Mouse (Mus musculus) adrenal gland, adult 10 weeks (tissue): ENCODE data around the gene Atp6v1f. TPM values are rescaled to one million over a fixed set of nuclear protein-coding genes. Genes with fewer than 3 reads are reported as not detected.

ENCODE experiments used
- polyA plus RNA-seq: library from polyadenylated mRNA; stranded (reverse); fragments of 350-450 nt; fragmentation: Illumina TruSeq; extraction: RNeasy Lipid Tissue Mini Kit (QIAGEN cat#74804); gene quantifications from one replicate; pipeline ENCODE4 v1.2.3, GENCODE M21; 2014; ENCODE audit warnings: low read depth, low replicate concordance

The Atp6v1f gene
- polyA plus RNA-seq = 33.1 TPM

DNA sequence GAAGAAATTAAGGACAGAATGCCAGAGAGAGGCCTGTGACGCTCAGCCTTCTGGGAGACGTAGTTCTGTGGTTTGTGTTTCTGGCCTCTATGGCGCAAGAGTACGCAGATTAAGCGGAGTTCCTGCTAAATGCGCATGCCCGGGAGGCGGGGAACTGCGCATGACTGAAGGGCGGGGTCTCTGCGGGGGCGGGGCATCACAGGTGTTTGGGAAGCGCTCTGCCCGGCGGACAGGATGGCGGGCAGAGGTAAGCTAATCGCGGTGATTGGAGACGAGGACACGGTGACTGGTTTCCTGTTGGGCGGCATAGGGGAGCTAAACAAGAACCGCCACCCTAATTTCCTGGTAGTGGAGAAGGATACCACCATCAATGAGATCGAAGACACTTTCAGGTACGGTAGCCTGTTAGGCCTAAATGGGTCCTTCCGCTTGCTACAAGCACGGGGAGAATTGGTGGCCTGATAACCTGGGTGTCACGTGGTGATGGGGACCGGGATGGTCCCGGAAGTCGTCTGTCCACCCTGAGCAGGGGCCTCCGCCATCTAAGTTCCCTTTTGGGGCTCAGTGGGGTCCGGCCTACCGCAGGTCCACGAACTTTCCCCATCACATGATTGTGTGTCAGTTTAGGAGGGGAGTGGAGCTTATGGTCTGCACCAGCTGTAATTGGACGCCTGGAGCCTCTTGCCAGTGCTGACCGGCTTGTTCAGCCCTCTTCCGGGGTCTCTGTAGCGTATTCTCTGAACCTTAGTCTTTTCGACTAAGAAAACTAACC, at the start of gene Atp6v1f:
Gene Atp6v1f (plus strand): TSS at position 136 of the 772 bp plus-strand sequence.

DNA sequence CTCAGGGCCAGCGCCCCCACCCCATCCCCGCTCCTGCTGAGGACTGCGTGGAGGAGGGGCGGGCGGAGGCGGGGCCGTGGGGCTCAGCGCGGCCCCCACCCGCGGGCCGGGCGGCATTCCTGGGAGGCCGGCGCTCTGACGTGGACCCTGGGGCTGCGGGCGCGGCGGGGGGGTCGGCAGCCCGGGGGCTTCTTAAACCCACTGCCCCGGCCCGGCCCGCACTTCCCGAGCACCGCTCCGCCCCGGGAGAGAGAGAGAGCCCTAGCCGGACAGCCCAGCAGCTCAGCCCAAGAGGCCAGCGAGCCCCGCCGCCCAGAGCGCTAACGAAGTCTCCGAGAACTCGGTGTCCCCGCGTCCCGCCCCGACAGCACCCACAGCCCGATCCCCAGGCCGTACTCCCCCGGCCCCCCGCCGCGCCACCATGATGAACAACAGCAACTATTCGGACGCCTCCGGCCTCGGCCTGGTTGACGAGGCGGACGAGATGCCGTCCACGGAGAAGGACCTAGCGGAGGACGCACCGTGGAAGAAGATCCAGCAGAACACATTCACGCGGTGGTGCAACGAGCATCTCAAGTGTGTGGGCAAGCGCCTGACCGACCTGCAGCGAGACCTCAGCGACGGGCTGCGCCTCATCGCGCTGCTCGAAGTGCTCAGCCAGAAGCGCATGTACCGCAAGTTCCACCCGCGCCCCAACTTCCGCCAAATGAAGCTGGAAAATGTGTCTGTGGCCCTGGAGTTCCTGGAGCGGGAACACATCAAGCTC, 34.3 kb upstream of the Atp6v1f start, which contains the start of gene Flnc:
Gene Flnc (plus strand): TSS at position 219 of the 766 bp plus-strand sequence.

DNA sequence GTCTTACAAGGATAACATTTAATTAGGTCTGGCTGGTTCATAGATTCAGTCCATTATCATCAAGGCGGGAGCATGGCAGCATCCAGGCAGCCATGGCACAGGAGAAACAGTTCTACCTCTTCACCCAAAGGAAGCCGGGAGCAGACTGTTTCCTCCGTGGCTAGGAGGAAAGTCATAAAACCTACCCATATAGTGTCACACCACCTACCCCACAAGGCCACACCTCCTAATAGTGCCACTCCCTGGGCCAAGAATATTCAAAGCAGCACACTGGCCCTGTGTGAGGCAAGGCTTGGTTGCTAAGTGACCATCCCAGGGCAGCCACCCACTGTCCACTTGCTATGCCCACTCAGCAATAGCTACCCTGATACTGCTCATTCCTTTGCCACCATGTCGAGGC, 3.6 kb downstream of the Atp6v1f start, which contains the start of gene Atp6v1fnb:
Gene Atp6v1fnb (plus strand): TSS at position 301 of the 400 bp plus-strand sequence.

DNA sequence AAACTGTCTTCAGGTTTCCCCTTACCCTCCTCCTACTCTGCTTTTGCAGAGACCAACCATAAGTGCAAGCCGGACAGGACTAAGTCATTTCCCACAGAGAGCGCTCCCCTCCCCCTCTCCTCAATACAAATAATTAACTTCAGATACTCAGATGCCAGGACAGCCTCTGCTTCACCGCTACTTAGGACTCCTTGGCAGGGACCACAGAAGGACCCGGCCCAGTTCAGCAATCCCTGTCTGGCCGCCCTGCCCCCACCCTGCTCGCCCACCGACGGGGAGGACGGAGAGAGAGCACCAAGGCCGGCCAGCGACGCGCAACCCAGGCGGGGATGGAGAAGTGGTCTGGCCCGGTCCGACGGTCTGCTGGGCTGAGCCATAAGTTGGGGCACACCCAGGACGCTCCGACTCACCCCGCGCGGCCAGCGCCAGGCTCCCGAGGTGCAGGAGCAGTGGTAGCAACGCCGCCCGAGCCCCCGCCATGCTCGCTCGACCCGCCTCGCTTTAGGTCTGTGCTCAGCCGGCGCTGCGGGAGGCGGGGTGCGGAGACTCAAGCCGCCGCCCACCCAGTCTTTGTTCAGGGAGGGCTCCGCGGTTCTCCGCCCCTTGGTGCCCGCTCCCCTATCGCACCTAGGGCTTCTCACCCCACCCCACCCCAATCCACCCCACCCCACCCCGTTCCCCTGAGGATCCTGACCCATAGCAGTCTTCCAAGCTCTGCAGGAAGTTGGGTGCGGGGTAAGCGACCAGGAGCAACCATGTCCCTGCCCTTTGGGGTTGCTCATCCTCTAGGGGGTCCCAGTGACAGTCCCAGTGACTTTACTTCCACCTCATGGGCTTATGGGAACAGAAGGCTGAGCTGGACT, 40.2 kb downstream of the Atp6v1f start, which contains the start of gene Kcp:
Gene Kcp (minus strand): TSS at position 506 of the 863 bp plus-strand sequence.

Other genes starting within 250 kb of the Atp6v1f start
- 5.7 TPM for gene Hilpda, start 195.2 kb upstream of the Atp6v1f start, polyA plus RNA-seq
- gene Fam71f2, start 188.1 kb upstream of the Atp6v1f start, polyA plus RNA-seq = not detected
- not detected for gene Fam71f1, start 148.6 kb upstream of the Atp6v1f start, polyA plus RNA-seq
- 382 TPM for gene Calu, start 119.6 kb upstream of the Atp6v1f start, polyA plus RNA-seq
- not detected for gene Opn1sw, start 79.2 kb upstream of the Atp6v1f start, polyA plus RNA-seq
- gene Ccdc136, start 71.4 kb upstream of the Atp6v1f start, polyA plus RNA-seq = 0.82 TPM
- 0.06 TPM for gene Flnc, start 34.5 kb upstream of the Atp6v1f start, polyA plus RNA-seq
- gene Atp6v1fnb, start 3.7 kb downstream of the Atp6v1f start, polyA plus RNA-seq = not detected
- gene Kcp, start 40.2 kb downstream of the Atp6v1f start, polyA plus RNA-seq = not detected
- gene Irf5, start 58.9 kb downstream of the Atp6v1f start, polyA plus RNA-seq = 0.93 TPM
- gene Tnpo3, start 142.2 kb downstream of the Atp6v1f start, polyA plus RNA-seq = 66.2 TPM
- gene Tspan33, start 226.5 kb downstream of the Atp6v1f start, polyA plus RNA-seq = 0.29 TPM